Mouse (Mus musculus) forelimb bud, embryonic 11.5 days (tissue): ENCODE data around the gene Ctcfl.
A peak's percentile ranks its signal among the peaks of the same experiment; 100 is the strongest.

Source experiments
- DNase-seq: peaks from one replicate; pipeline ENCODE4 v3.0.0-alpha.2; 2012; ENCODE audit warnings: low read depth, low spot score

Gene Ctcfl

GRCm38 (mm10) chr2:173119023-173119944 lies at the start of gene Ctcfl:
TSS of gene Ctcfl (minus strand) at chr2:173119525.
- DNase-seq = no peak

GRCm38 (mm10) chr2:173168411-173168851 lies 49.1 kb upstream of the Ctcfl start:
- no peak for DNase-seq

GRCm38 (mm10) chr2:173165357-173165756 lies 46.0 kb upstream of the Ctcfl start:
- no peak for DNase-seq

- DNase-seq = no peak
Observed at GRCm38 (mm10) chr2:173164946-173165345, 45.6 kb upstream of the Ctcfl start.

GRCm38 (mm10) chr2:173164358-173164757 lies 45.0 kb upstream of the Ctcfl start:
- DNase-seq = no peak

- no peak for DNase-seq
Observed at GRCm38 (mm10) chr2:173163380-173163779, 44.1 kb upstream of the Ctcfl start.

GRCm38 (mm10) chr2:173159354-173160311 lies 40.3 kb upstream of the Ctcfl start:
- DNase-seq = peak; percentile 92

- DNase-seq = no peak
Observed at GRCm38 (mm10) chr2:173158390-173159055, 39.2 kb upstream of the Ctcfl start.

- no peak for DNase-seq
Observed at GRCm38 (mm10) chr2:173157871-173158270, 38.5 kb upstream of the Ctcfl start.

- no peak for DNase-seq
Observed at GRCm38 (mm10) chr2:173157376-173157775, 38.1 kb upstream of the Ctcfl start.

GRCm38 (mm10) chr2:173156923-173157322 lies 37.6 kb upstream of the Ctcfl start:
- DNase-seq = no peak

GRCm38 (mm10) chr2:173155907-173156306 lies 36.6 kb upstream of the Ctcfl start:
- no peak for DNase-seq

- DNase-seq = no peak
Observed at GRCm38 (mm10) chr2:173154962-173155361, 35.6 kb upstream of the Ctcfl start.

- DNase-seq = no peak
Observed at GRCm38 (mm10) chr2:173154513-173154912, 35.2 kb upstream of the Ctcfl start.

GRCm38 (mm10) chr2:173153266-173153665 lies 33.9 kb upstream of the Ctcfl start:
- DNase-seq = no peak

- DNase-seq = no peak
Observed at GRCm38 (mm10) chr2:173152436-173153151, 33.3 kb upstream of the Ctcfl start, which contains the start of gene Pck1. TSS of gene Pck1 (plus strand) at chr2:173153048.

- no peak for DNase-seq
Observed at GRCm38 (mm10) chr2:173151784-173152284, 32.5 kb upstream of the Ctcfl start.

- no peak for DNase-seq
Observed at GRCm38 (mm10) chr2:173151352-173151751, 32.0 kb upstream of the Ctcfl start.

- DNase-seq = no peak
Observed at GRCm38 (mm10) chr2:173148001-173148400, 28.7 kb upstream of the Ctcfl start.

GRCm38 (mm10) chr2:173146728-173147127 lies 27.4 kb upstream of the Ctcfl start:
- DNase-seq = no peak

GRCm38 (mm10) chr2:173145808-173146207 lies 26.5 kb upstream of the Ctcfl start:
- DNase-seq = no peak
